Mouse (Mus musculus): Measurements from ENCODE around the gene Ccdc189. TPM values are rescaled to one million over a fixed set of nuclear protein-coding genes. Genes with fewer than 3 reads are reported as not detected.

The Ccdc189 gene
- polyA plus RNA-seq, 1 experiment = 2.9 TPM

DNA sequence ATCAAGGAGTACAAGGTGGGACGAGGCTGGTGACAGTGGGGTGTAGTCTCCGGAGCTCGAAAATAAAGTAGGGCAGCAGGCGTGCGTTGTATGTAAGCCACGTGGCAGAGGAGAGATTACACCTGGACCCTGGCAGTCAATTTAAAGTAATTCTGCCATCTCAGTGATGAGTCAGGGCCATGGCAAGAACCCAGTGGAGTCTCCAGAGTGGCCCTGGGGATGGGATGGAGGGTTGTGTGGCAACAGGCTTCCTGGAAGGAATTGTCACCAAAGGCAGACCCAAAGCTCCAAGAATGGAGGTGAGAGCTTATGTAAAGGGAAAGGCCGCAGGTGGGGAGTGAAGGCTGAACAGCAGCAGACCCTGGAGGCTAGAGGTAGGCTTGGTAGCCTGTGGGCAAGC lies 12.2 kb upstream of the Ccdc189 start:
- peaks cover 6% of the 10 kb centered on the region; the same call in 1 of the 2 replicates for H3K4me1 ChIP-seq (ENCODE audit: control insufficient read depth, insufficient read depth, low read length)
- no peak overlapping the region for H3K27ac ChIP-seq (ENCODE audit: insufficient read depth, low read depth, low read length)
- H3K4me3 ChIP-seq (ENCODE audit: insufficient read depth, low read length) = no peak overlapping the region
- TF ChIP-seq CTCF (IDR thresholded peaks at IDR 0.05; ENCODE audit: low read depth, low read length) (no peak), POLR2A (IDR thresholded peaks at IDR 0.05; ENCODE audit: borderline replicate concordance, low read depth, low read length) (no peak)

GRCm38 (mm10) chr7:127596747-127597146 lies 8.4 kb upstream of the Ccdc189 start:
- Histone ChIP-seq H3K27ac (ENCODE audit: insufficient read depth, low read depth, low read length) (no peak overlapping the region), H3K4me1 (ENCODE audit: control insufficient read depth, insufficient read depth, low read length) (no peaks in the 10 kb centered on the region), H3K4me3 (ENCODE audit: insufficient read depth, low read length) (no peak overlapping the region)
- no peak for TF ChIP-seq POLR2A (IDR thresholded peaks at IDR 0.05; ENCODE audit: borderline replicate concordance, low read depth, low read length)
- TF ChIP-seq CTCF (IDR thresholded peaks at IDR 0.05; ENCODE audit: low read depth, low read length) = no peak

DNA sequence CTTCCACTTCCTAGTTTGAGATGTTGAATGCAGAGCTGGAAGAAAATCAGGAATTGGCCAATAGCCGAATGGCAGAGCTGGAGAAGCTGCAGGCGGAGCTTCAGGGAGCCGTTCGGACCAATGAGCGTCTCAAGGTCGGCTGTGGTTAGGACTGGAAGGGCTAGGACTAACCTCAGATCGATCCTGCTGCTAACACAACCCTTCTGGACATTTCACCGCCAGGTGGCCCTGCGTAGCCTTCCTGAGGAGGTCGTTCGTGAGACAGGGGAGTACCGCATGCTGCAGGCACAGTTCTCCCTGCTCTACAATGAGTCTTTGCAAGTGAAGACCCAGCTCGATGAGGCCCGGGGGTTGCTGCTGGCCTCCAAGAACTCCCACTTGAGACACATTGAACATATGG lies 4.2 kb upstream of the Ccdc189 start:
- TF ChIP-seq POLR2A (IDR thresholded peaks at IDR 0.05; ENCODE audit: borderline replicate concordance, low read depth, low read length) (no peak), CTCF (IDR thresholded peaks at IDR 0.05; ENCODE audit: low read depth, low read length) (no peak)
- Histone ChIP-seq H3K27ac (ENCODE audit: insufficient read depth, low read depth, low read length) (no peak overlapping the region), H3K4me1 (ENCODE audit: control insufficient read depth, insufficient read depth, low read length) (peaks cover 5% of the 10 kb centered on the region), H3K4me3 (ENCODE audit: insufficient read depth, low read length) (no peak overlapping the region)

- Histone ChIP-seq H3K4me1 (ENCODE audit: control insufficient read depth, insufficient read depth, low read length) (peaks cover 9% of the 10 kb centered on the region), H3K27ac (ENCODE audit: insufficient read depth, low read depth, low read length) (no peak overlapping the region), H3K4me3 (ENCODE audit: insufficient read depth, low read length) (no peak overlapping the region)
- TF ChIP-seq POLR2A (IDR thresholded peaks at IDR 0.05; ENCODE audit: borderline replicate concordance, low read depth, low read length) = no peak
- TF ChIP-seq CTCF (IDR thresholded peaks at IDR 0.05; ENCODE audit: low read depth, low read length) = no peak
Observed at GRCm38 (mm10) chr7:127591108-127591507, 2.7 kb upstream of the Ccdc189 start.

- peak overlapping the region; percentile 97 for H3K4me3 ChIP-seq (ENCODE audit: insufficient read depth, low read length)
- TF ChIP-seq POLR2A (IDR thresholded peaks at IDR 0.05; ENCODE audit: borderline replicate concordance, low read depth, low read length) = no peak
- TF ChIP-seq CTCF (IDR thresholded peaks at IDR 0.05; ENCODE audit: low read depth, low read length) = no peak
- peaks cover 9% of the 10 kb centered on the region for H3K4me1 ChIP-seq (ENCODE audit: control insufficient read depth, insufficient read depth, low read length)
- H3K27ac ChIP-seq (ENCODE audit: insufficient read depth, low read depth, low read length) = no peak overlapping the region
Observed at GRCm38 (mm10) chr7:127589637-127590036, 1.2 kb upstream of the Ccdc189 start.

GRCm38 (mm10) chr7:127588901-127589300 lies 506 bp upstream of the Ccdc189 start:
- Histone ChIP-seq H3K4me3 (ENCODE audit: insufficient read depth, low read length) (peak overlapping the region; percentile 97), H3K27ac (ENCODE audit: insufficient read depth, low read depth, low read length) (0 out of 2 replicates have a peak overlapping the region, but pooled peaks have one; percentile 11), H3K4me1 (ENCODE audit: control insufficient read depth, insufficient read depth, low read length) (peaks cover 9% of the 10 kb centered on the region)
- TF ChIP-seq POLR2A (IDR thresholded peaks at IDR 0.05; ENCODE audit: borderline replicate concordance, low read depth, low read length) (no peak), CTCF (IDR thresholded peaks at IDR 0.05; ENCODE audit: low read depth, low read length) (no peak)

DNA sequence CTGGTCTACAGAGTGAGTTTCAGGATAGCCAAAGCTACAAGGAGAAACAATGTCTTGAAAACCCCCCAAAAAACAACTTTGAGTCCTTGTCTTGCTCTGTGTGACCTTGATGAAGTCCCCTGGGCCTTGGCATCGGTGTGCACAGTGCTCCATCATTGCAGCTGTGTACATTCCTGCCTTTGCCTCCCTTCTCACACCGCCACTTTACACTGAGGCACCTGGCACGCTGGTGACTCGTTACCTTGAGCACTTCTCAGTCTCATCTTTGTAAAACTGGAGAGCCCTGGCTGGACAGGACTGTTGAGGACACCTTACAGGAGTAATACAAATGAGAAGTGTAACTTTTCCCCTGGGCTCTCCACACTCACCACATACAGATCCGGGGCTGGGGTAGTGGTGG lies 1.2 kb downstream of the Ccdc189 start:
- H3K4me1 ChIP-seq (ENCODE audit: control insufficient read depth, insufficient read depth, low read length) = peaks cover 9% of the 10 kb centered on the region

DNA sequence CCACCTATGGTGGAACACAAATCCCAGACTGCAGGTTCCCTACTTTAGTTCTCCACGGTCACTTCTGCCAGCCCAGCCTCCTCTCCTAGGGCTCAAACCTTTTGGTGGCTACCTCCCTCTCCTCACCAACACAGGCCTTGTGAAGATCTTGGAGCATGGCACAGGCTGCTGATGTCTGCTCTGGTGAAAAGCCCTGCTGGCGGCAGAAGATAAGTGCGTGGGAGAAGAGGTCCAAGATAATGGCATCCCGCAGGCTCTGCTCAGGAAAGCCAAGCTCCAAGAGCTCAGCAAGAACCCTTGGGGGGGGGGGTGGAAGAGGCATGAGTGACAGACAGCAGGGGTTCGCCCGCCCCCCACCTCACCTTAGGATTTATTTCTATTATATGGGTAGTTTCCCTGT lies 2.2 kb downstream of the Ccdc189 start:
- Histone ChIP-seq H3K4me3 (ENCODE audit: insufficient read depth, low read length) (no peak overlapping the region), H3K27ac (ENCODE audit: insufficient read depth, low read depth, low read length) (no peak overlapping the region), H3K4me1 (ENCODE audit: control insufficient read depth, insufficient read depth, low read length) (peaks cover 9% of the 10 kb centered on the region)
- no peak for TF ChIP-seq POLR2A (IDR thresholded peaks at IDR 0.05; ENCODE audit: borderline replicate concordance, low read depth, low read length)

More for the DNA sequence above, 1.2 kb downstream of the Ccdc189 start:
- TF ChIP-seq POLR2A (IDR thresholded peaks at IDR 0.05; ENCODE audit: borderline replicate concordance, low read depth, low read length) (no peak), CTCF (IDR thresholded peaks at IDR 0.05; ENCODE audit: low read depth, low read length) (no peak)
- H3K4me3 ChIP-seq (ENCODE audit: insufficient read depth, low read length) = peak overlapping the region; percentile 65
- no peak overlapping the region for H3K27ac ChIP-seq (ENCODE audit: insufficient read depth, low read depth, low read length)

DNA sequence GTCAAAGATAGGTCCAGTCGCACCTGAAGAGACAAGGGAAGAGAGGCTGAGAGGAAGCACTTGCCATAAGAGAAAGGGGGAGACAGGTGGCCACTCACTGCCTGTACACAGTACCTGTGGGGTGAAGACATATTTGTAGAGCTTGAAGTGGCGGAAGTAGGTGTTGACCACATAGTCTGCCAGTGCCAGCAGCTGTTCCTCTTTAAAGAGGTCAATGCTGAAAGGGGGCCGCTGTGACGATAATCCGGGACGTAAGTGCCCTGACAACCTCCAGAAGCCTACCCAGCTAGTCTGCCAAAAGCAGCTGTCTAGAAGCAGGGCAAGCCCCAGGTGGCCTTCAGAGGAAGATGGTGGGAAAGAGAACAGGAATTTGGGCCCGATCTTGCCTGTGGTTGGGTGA lies 3.4 kb downstream of the Ccdc189 start:
- no peak overlapping the region for H3K4me3 ChIP-seq (ENCODE audit: insufficient read depth, low read length)
- no peak overlapping the region for H3K27ac ChIP-seq (ENCODE audit: insufficient read depth, low read depth, low read length)
- peaks cover 9% of the 10 kb centered on the region for H3K4me1 ChIP-seq (ENCODE audit: control insufficient read depth, insufficient read depth, low read length)
- TF ChIP-seq CTCF (IDR thresholded peaks at IDR 0.05; ENCODE audit: low read depth, low read length) = no peak
- no peak for TF ChIP-seq POLR2A (IDR thresholded peaks at IDR 0.05; ENCODE audit: borderline replicate concordance, low read depth, low read length)

GRCm38 (mm10) chr7:127583260-127583659 lies 5.1 kb downstream of the Ccdc189 start:
- Histone ChIP-seq H3K4me1 (ENCODE audit: control insufficient read depth, insufficient read depth, low read length) (peaks cover 4% of the 10 kb centered on the region), H3K27ac (ENCODE audit: insufficient read depth, low read depth, low read length) (no peak overlapping the region), H3K4me3 (ENCODE audit: insufficient read depth, low read length) (no peak overlapping the region)
- TF ChIP-seq CTCF (IDR thresholded peaks at IDR 0.05; ENCODE audit: low read depth, low read length) = no peak
- TF ChIP-seq POLR2A (IDR thresholded peaks at IDR 0.05; ENCODE audit: borderline replicate concordance, low read depth, low read length) = no peak

DNA sequence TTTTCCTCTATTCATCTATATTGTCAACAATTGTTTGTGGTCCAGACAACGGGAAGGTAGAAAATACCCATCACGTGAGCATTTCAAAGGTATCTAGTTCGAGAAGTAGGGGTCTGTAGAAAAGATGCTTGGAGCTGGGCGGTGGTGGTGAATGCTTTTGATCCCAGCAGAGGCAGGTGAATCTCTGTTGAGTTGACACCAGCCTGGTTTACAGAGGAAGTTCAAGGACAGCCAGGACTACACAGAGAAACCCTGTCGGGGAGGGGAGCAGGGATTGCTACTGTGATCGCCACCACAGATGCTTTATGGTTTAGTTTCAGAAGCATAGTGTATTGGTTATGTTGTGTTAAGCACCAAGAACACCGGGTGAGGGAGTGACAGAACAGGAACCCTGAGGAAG lies 14.3 kb downstream of the Ccdc189 start:
- no peak for TF ChIP-seq POLR2A (IDR thresholded peaks at IDR 0.05; ENCODE audit: borderline replicate concordance, low read depth, low read length)
- TF ChIP-seq CTCF (IDR thresholded peaks at IDR 0.05; ENCODE audit: low read depth, low read length) = no peak
- Histone ChIP-seq H3K27ac (ENCODE audit: insufficient read depth, low read depth, low read length) (no peak overlapping the region), H3K4me3 (ENCODE audit: insufficient read depth, low read length) (peak overlapping the region; percentile 100), H3K4me1 (ENCODE audit: control insufficient read depth, insufficient read depth, low read length) (peaks cover 14% of the 10 kb centered on the region)

Measured in bone marrow macrophage, adult 2 months (primary cell).